Mouse (Mus musculus) hindbrain, postnatal 0 days (tissue): ENCODE measurements around the gene Pirt. TPM values are rescaled to one million over a fixed set of nuclear protein-coding genes. Genes with fewer than 3 reads are reported as not detected.
A peak's percentile ranks its signal among the peaks of the same experiment; 100 is the strongest.

Experiments
- ATAC-seq: fragments of 200-750 bp; cut with Nextera tagmentation; 2 replicates; pipeline ENCODE4 v1.8.0; 2017; ENCODE audit warnings: mild to moderate bottlenecking, moderate TSS enrichment, moderate library complexity
- DNase-seq: peaks from one replicate; pipeline ENCODE4 v3.0.0-alpha.2; 2015; ENCODE audit warnings: low spot score
- H3K27ac ChIP-seq: fragments of 300-500 bp; sonication (generic); 2 replicates; pipeline ENCODE4 v1.5.1; 2014; ENCODE audit warnings: mild to moderate bottlenecking
- H3K27me3 ChIP-seq: fragments of 300-500 bp; sonication (generic); 2 replicates; pipeline ENCODE4 v1.6.1; 2014; ENCODE audit warnings: low read length, mixed read lengths; ENCODE audit not compliant: insufficient read depth
- H3K36me3 ChIP-seq: fragments of 300-500 bp; sonication (generic); 2 replicates; pipeline ENCODE4 v1.6.1; 2014; ENCODE audit warnings: low read length, mixed read lengths; ENCODE audit not compliant: insufficient read depth
- H3K4me1 ChIP-seq: fragments of 300-500 bp; sonication (generic); 2 replicates; pipeline ENCODE4 v1.6.1; 2014; ENCODE audit warnings: antibody characterized with exemption, low read length, mixed read lengths; ENCODE audit not compliant: insufficient read depth
- H3K4me2 ChIP-seq: fragments of 300-500 bp; sonication (generic); 2 replicates; pipeline ENCODE4 v1.6.1; 2014; ENCODE audit warnings: low read depth, mild to moderate bottlenecking, low read length, moderate library complexity, mixed read lengths
- H3K4me3 ChIP-seq: fragments of 300-500 bp; sonication (generic); 2 replicates; pipeline ENCODE4 v1.5.1; 2014; ENCODE audit warnings: low read length
- H3K9ac ChIP-seq: fragments of 300-500 bp; sonication (generic); replicated peaks from 2 replicates; pipeline ENCODE4 v1.6.1; 2014; ENCODE audit warnings: mild to moderate bottlenecking, low read length, moderate library complexity, mixed read lengths
- H3K9me3 ChIP-seq: fragments of 300-500 bp; sonication (generic); 2 replicates; pipeline ENCODE4 v1.6.1; 2016; ENCODE audit warnings: low read length, mixed read lengths
- CTCF ChIP-seq: IDR thresholded peaks from 2 replicates; pipeline ENCODE4 v1.5.1; 2016; ENCODE audit warnings: antibody characterized with exemption, control low read depth, low read depth
- WGBS: fragments of 180-500 bp; shearing (Covaris S2); extraction: QIAGEN DNeasy Blood & Tissue Kit; methylation state at CpG from one replicate; pipeline ENCODE4 v1.1.7; 2014; 5-methylcytosine and 5-hydroxymethylcytosine counted together
- polyA plus RNA-seq: library from polyadenylated mRNA; unstranded; fragments of >200 nt; fragmentation: Nextera tagmentation; extraction: Ambion mirVana; gene quantifications from 2 replicates; pipeline ENCODE4 v1.2.1, GENCODE M21; 2015
- total RNA-seq: library from RNA; depleted of rRNA; stranded (reverse); fragments of >200 nt; gene quantifications from 2 replicates; pipeline ENCODE4 v1.2.3, GENCODE M21; 2014; rRNA removed

Pirt gene
- total RNA-seq (1.6 and 2.1 TPM in 2 replicates), polyA plus RNA-seq (1.2 TPM in 2 replicates)

DNA sequence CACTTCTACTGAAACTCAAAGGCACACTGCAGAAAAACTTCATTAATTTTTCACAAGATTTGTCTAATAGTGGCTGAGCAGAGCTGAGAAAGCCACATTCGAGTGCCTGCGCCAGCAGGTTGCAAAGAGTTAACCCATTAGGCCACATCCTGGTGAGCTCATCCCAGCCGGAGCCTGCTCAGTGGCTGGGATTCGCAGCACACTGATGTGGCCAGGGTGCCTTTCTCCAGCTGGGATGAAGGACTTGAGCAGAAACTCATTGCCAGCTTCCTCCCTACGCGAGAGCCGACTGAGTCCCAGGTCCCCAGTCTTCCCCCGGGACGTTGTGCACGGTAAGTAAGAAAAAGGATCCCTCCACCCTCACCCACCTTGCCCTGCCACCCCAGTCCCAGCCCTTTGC, at the start of gene Pirt:
Gene Pirt (plus strand): TSS at position 171 of the 400 bp plus-strand sequence.
- no peak for ATAC-seq
- DNase-seq: no peak
- WGBS: 62% methylated on average over 10 of the region's 10 CpGs

DNA sequence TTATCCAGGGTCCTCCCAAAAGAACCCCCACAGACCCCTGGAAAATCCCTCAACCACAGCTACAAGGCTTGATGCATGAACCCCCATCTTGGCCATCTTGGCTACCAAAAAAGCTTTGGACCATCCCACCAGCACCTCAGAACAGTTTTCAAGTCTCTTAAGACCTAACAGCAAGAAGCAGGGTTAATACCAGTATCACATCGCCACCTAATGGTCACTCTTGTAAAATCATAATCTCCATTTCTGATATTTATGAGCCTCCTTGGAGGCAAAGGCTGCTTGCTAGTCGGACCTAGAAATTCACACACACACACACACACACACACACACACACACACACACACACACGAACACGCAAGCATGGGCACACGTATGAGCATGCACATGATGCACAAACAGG, 40.1 kb upstream of the Pirt start:
- peak; percentile 38; the same call in 1 of the 2 replicates for ATAC-seq
- Histone ChIP-seq H3K9ac (no peak overlapping the region), H3K36me3 (no peaks in the 10 kb centered on the region), H3K4me3 (no peak overlapping the region), H3K4me2 (no peak overlapping the region), H3K9me3 (no peaks in the 10 kb centered on the region), H3K27me3 (no peaks in the 10 kb centered on the region), H3K27ac (no peak overlapping the region), H3K4me1 (no peaks in the 10 kb centered on the region)
- peak; percentile 89 for DNase-seq
- peak; percentile 74 for TF ChIP-seq CTCF
- 7% methylated on average over 5 of the region's 5 CpGs for WGBS

More for the DNA sequence above, at the start of gene Pirt:
- no peak within 1 kb of the TSS for H3K4me3 ChIP-seq
- no peak within 1 kb of the TSS for H3K9ac ChIP-seq
- no peaks in the 10 kb centered on the region for H3K9me3 ChIP-seq
- TF ChIP-seq CTCF: no peak
- no peak within 1 kb of the TSS for H3K27ac ChIP-seq
- no peaks in the 10 kb centered on the region for H3K4me1 ChIP-seq
- no peaks in the 10 kb centered on the region for H3K27me3 ChIP-seq
- H3K36me3 ChIP-seq: no peaks in the 10 kb centered on the region
- no peak within 1 kb of the TSS for H3K4me2 ChIP-seq

DNA sequence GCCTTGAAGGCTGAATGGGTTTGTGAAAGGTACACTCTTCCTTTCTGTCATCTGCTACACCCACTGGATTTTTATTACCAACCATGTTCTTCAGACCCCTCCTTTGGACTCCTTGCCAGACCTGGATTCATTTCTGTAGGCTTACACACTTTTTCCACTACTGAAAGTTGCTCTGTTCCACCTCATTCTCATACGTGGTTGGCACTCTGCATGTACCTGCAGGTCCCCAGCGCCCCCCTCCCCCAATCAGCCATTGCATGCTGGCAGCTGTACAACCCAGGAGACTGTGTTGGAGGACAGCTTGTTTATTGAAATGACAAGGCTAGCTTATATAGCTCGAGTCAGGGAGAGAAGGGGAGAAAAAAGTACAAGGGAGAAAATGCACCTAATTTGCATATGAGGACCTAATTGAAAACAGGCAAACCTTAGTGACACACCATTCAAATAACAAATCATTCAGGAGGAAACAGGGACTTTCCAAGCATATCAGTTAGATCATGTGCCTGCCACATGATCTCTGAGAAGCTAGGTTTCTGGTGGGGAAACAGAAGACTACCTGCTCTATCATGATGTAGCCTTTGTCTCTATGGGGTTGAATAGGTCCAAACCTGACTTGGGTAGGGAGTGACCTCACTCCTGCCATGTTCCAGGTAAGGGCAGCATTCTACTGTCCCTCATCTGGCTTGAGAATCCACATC, 38.9 kb upstream of the Pirt start:
- H3K36me3 ChIP-seq: no peaks in the 10 kb centered on the region
- H3K9ac ChIP-seq: no peak overlapping the region
- H3K27me3 ChIP-seq: no peaks in the 10 kb centered on the region
- no peak overlapping the region for H3K4me2 ChIP-seq
- DNase-seq (no peak), ATAC-seq (no peak)
- no peaks in the 10 kb centered on the region for H3K9me3 ChIP-seq
- H3K4me1 ChIP-seq: no peaks in the 10 kb centered on the region
- no peak overlapping the region for H3K27ac ChIP-seq
- WGBS: 58% methylated on average over 3 of the region's 3 CpGs
- no peak overlapping the region for H3K4me3 ChIP-seq
- TF ChIP-seq CTCF: no peak

DNA sequence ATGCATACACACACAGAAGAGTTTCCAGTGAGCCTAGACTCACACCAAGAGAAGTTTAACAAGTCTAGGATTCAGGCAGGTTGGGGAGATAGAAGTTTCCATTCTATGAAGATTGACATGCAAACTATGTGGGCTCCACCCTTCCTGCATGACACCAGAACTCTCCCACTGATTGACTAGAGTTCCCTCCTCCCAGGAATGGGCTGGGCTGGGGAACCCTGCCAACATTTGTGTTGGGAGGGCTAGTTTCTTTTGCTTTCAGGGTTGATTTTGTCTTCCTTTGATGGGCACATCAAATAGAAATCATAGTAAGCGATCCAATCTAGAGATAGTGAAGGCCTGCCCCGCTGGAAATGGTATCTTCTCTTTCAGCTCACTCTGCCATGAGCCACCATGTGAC, 30.5 kb upstream of the Pirt start:
- no peaks in the 10 kb centered on the region for H3K9me3 ChIP-seq
- H3K36me3 ChIP-seq: no peaks in the 10 kb centered on the region
- WGBS: 55% methylated on average over 2 of the region's 2 CpGs
- no peak overlapping the region for H3K4me3 ChIP-seq
- H3K27me3 ChIP-seq: no peaks in the 10 kb centered on the region
- no peak overlapping the region for H3K27ac ChIP-seq
- no peak overlapping the region for H3K4me2 ChIP-seq
- no peak for DNase-seq
- no peak for TF ChIP-seq CTCF
- no peak for ATAC-seq
- no peak overlapping the region for H3K9ac ChIP-seq
- peaks cover 10% of the 10 kb centered on the region; the same call in 1 of the 2 replicates for H3K4me1 ChIP-seq

DNA sequence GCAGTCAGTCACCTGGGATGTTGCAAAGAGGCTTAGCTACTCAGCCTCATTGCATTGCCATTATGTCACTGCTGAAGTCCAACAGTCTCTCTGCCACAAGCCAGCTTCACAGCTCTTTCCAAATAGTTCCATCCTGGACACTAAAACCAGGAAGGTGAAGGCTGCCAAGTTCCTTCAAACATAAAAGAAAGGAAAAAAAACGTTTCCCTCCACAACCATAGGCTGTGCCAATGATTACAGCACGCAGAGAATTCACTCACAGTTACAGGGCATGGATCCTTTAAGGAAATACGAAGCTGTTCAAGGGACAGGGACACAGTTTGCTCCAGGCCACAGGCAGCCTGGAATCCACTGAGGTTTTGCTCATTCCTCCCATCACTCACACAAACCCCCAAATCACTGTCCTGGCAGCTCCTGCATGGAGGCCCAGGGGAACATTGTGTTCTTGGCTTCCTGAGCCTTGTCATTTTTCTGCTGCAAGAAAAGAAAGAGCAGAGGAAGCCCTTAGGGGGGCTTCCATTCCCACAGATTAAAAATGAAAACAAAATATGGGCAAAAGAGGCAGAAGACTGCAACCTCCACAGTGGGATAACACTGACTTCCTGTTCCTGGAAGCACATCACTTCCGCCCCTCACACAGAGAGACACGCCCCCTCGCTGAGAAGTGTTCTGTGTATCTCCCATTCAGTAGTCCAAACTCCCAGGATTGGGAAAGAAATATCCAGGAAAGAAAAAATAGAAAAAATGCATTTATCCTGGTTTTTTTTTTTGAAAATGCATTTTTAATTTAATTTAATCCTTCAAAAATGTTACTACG, 29.3 kb upstream of the Pirt start:
- 57% methylated on average over 7 of the region's 7 CpGs for WGBS
- H3K4me1 ChIP-seq: peaks cover 10% of the 10 kb centered on the region; the same call in 1 of the 2 replicates
- no peak overlapping the region for H3K4me2 ChIP-seq
- H3K27me3 ChIP-seq: no peaks in the 10 kb centered on the region
- ATAC-seq (peak; percentile 90), DNase-seq (peak; percentile 68)
- no peak overlapping the region for H3K4me3 ChIP-seq
- no peaks in the 10 kb centered on the region for H3K36me3 ChIP-seq
- peak overlapping the region; percentile 69; the same call in 1 of the 2 replicates for H3K27ac ChIP-seq
- H3K9ac ChIP-seq: no peak overlapping the region
- no peak for TF ChIP-seq CTCF
- no peaks in the 10 kb centered on the region for H3K9me3 ChIP-seq

DNA sequence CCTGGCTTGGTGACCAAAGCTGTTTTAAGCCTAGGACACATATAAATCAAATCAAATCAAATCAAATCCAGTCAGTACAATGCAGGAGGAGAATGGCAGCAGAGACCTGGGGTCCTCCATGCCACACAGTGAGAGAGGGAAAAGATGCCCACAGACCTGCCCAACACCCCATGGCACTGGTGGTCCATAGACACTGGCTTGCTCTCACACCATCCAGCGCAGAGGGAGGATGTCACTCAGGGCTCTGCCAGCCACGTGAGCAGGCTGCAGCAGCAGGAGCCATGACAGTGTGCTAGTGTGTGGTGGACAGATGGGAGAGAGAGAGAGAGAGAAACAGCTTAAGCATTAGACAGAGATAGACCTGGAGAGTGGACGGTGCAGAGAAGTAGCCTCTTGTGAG, 19.2 kb upstream of the Pirt start:
- Histone ChIP-seq H3K36me3 (no peaks in the 10 kb centered on the region), H3K9me3 (no peaks in the 10 kb centered on the region), H3K4me2 (no peak overlapping the region), H3K4me1 (no peaks in the 10 kb centered on the region), H3K27me3 (no peaks in the 10 kb centered on the region), H3K27ac (peak overlapping the region; percentile 3; the same call in 1 of the 2 replicates), H3K9ac (no peak overlapping the region), H3K4me3 (no peak overlapping the region)
- DNase-seq: peak; percentile 45
- ATAC-seq: peak; percentile 81
- TF ChIP-seq CTCF: no peak
- WGBS: 71% methylated on average over 3 of the region's 3 CpGs
